Mouse (Mus musculus): Measurements from ENCODE around the gene S100a5.

GRCm38 (mm10) chr3:90595556-90595955 lies 12.8 kb upstream of the S100a5 start:
- TF ChIP-seq POLR2A (IDR thresholded peaks at IDR 0.05; ENCODE audit: borderline replicate concordance, low read depth, low read length) (no peak), CTCF (IDR thresholded peaks at IDR 0.05; ENCODE audit: low read depth, low read length) (no peak)
